Mouse (Mus musculus): ENCODE measurements around the gene Pycr1. TPM values are rescaled to one million over a fixed set of nuclear protein-coding genes. Genes with fewer than 3 reads are reported as not detected.

Pycr1 gene
- polyA plus RNA-seq, 1 experiment from 2014 or later: 1.5 TPM

GRCm38 (mm10) chr11:120618619-120619535 is 24.7 kb downstream of the Pycr1 start:
- ATAC-seq (no peak), DNase-seq (no peak)
- Histone ChIP-seq H3K36me3 (replicated peaks; ENCODE audit: insufficient read depth, low read length) (peaks cover 58% of the 10 kb centered on the region), H3K9me3 (ENCODE audit: low read length) (no peaks in the 10 kb centered on the region), H3K27me3 (ENCODE audit: insufficient read depth, low read length) (no peaks in the 10 kb centered on the region), H3K4me3 (ENCODE audit: low read depth, low read length) (no peak overlapping the region), H3K9ac (replicated peaks) (no peak overlapping the region), H3K27ac (ENCODE audit: low read depth) (peak overlapping the region; percentile 95), H3K4me2 (ENCODE audit: low read depth, low read length) (no peak overlapping the region), H3K4me1 (ENCODE audit: insufficient read depth) (peaks cover 33% of the 10 kb centered on the region)
- no peak for TF ChIP-seq CTCF (IDR thresholded peaks at IDR 0.05; ENCODE audit: low read depth)
- no peak for TF ChIP-seq EP300 (IDR thresholded peaks at IDR 0.05; ENCODE audit: low read depth)
- WGBS (ENCODE audit: insufficient replicate concordance): 92% methylated on average over 25 of the region's 25 CpGs

DNA sequence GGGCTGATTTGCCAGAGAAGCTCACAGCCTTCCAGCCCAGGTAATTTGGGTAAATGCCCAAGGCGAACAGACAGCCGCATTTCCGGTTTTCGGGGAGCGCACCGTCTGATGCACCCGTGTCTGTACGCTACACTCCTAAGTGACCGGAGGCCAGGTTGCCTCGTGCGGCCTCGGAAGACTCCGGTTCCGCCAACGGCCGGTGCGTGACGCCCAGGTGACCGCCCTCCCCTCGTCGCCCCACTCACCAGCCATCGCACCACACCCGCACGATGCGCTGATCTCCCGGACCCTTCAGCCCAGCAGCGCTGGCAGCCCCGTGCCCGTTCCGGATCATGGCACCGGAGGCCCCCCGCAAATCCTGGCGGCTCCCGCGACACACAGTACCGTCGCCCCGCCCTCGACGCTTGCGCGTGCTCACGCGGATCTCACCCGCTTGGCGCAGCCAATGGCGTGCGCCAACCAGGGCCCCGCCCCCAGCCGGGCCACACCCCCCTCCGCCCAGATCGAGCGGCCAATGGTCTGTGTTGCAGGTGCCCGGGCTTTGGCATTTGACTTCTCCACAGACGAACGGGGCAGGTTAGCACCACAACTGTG is 26.0 kb downstream of the Pycr1 start, which contains the start of gene Pcyt2:
Gene Pcyt2 (minus strand): TSS at position 418 of the 594 bp plus-strand sequence.
- TF ChIP-seq EP300 (IDR thresholded peaks at IDR 0.05; ENCODE audit: low read depth) (no peak), CTCF (IDR thresholded peaks at IDR 0.05; ENCODE audit: low read depth) (no peak)
- DNase-seq (peak; percentile 97), ATAC-seq (peak; percentile 92)
- Histone ChIP-seq H3K27me3 (ENCODE audit: insufficient read depth, low read length) (no peaks in the 10 kb centered on the region), H3K27ac (ENCODE audit: low read depth) (peak within 1 kb of the TSS; percentile 95), H3K9me3 (ENCODE audit: low read length) (no peaks in the 10 kb centered on the region), H3K4me2 (ENCODE audit: low read depth, low read length) (peak within 1 kb of the TSS; percentile 98), H3K4me1 (ENCODE audit: insufficient read depth) (peaks cover 26% of the 10 kb centered on the region), H3K4me3 (ENCODE audit: low read depth, low read length) (peak within 1 kb of the TSS; percentile 92), H3K9ac (replicated peaks) (peak within 1 kb of the TSS; percentile 94), H3K36me3 (replicated peaks; ENCODE audit: insufficient read depth, low read length) (peaks cover 58% of the 10 kb centered on the region)
- WGBS (ENCODE audit: insufficient replicate concordance): under 1% methylated on average over 54 of the region's 56 CpGs

- TF ChIP-seq CTCF (IDR thresholded peaks at IDR 0.05; ENCODE audit: low read depth) (no peak), EP300 (IDR thresholded peaks at IDR 0.05; ENCODE audit: low read depth) (no peak)
- peak overlapping the region; percentile 95 for H3K27ac ChIP-seq (ENCODE audit: low read depth)
- ATAC-seq: peak; percentile 40
Measured at GRCm38 (mm10) chr11:120616617-120617294, 26.8 kb downstream of the Pycr1 start.

DNA sequence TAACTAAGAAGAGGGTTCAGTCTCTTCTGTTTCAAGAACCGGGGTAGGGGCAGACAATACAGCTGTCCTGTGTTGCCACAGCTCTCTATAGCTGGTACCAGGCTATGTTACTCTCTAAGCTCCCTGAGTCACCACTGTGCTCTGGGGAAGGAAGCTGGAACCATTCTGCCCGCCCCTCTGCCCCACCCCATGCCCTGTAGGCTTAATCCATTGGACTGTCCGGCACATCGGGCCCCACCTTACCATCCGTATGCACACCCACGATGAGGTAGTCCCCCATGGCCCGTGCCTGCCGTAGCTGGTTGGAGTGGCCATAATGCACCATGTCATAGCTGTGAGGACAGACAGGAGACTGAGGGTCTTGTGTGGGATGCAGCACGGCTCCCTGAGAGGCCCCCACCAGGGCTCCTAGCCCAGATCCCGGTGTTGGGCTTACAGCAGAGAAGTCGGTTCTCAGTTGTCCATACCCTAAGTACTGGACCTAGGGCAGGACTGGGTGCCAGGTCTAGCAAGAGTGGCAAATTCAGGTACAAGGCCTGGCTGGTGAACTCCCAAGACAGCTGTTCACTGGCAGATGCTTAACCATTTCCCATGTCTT is 27.9 kb downstream of the Pycr1 start:
- no peaks in the 10 kb centered on the region for H3K9me3 ChIP-seq (ENCODE audit: low read length)
- peak overlapping the region; percentile 92 for H3K4me3 ChIP-seq (ENCODE audit: low read depth, low read length)
- DNase-seq: no peak
- ATAC-seq: peak; percentile 18
- H3K36me3 ChIP-seq (replicated peaks; ENCODE audit: insufficient read depth, low read length): peaks cover 57% of the 10 kb centered on the region
- no peaks in the 10 kb centered on the region for H3K27me3 ChIP-seq (ENCODE audit: insufficient read depth, low read length)
- H3K9ac ChIP-seq (replicated peaks): peak overlapping the region; percentile 94
- TF ChIP-seq CTCF (IDR thresholded peaks at IDR 0.05; ENCODE audit: low read depth) (no peak), EP300 (IDR thresholded peaks at IDR 0.05; ENCODE audit: low read depth) (no peak)
- 82% methylated on average over 11 of the region's 11 CpGs for WGBS (ENCODE audit: insufficient replicate concordance)
- H3K27ac ChIP-seq (ENCODE audit: low read depth): peak overlapping the region; percentile 95
- H3K4me2 ChIP-seq (ENCODE audit: low read depth, low read length): peak overlapping the region; percentile 98
- peaks cover 28% of the 10 kb centered on the region for H3K4me1 ChIP-seq (ENCODE audit: insufficient read depth)

More at GRCm38 (mm10) chr11:120616617-120617294, 26.8 kb downstream of the Pycr1 start:
- peaks cover 28% of the 10 kb centered on the region for H3K4me1 ChIP-seq (ENCODE audit: insufficient read depth)
- H3K9me3 ChIP-seq (ENCODE audit: low read length): no peaks in the 10 kb centered on the region
- peaks cover 57% of the 10 kb centered on the region for H3K36me3 ChIP-seq (replicated peaks; ENCODE audit: insufficient read depth, low read length)
- peak overlapping the region; percentile 98 for H3K4me2 ChIP-seq (ENCODE audit: low read depth, low read length)
- H3K27me3 ChIP-seq (ENCODE audit: insufficient read depth, low read length): no peaks in the 10 kb centered on the region
- WGBS (ENCODE audit: insufficient replicate concordance): 40% methylated on average over 4 of the region's 4 CpGs
- H3K4me3 ChIP-seq (ENCODE audit: low read depth, low read length): peak overlapping the region; percentile 92
- H3K9ac ChIP-seq (replicated peaks): peak overlapping the region; percentile 94
- no peak for DNase-seq

GRCm38 (mm10) chr11:120615167-120615566 is 28.4 kb downstream of the Pycr1 start:
- no peak for TF ChIP-seq EP300 (IDR thresholded peaks at IDR 0.05; ENCODE audit: low read depth)
- TF ChIP-seq CTCF (IDR thresholded peaks at IDR 0.05; ENCODE audit: low read depth): no peak
- 86% methylated on average over 6 of the region's 6 CpGs for WGBS (ENCODE audit: insufficient replicate concordance)
- H3K36me3 ChIP-seq (replicated peaks; ENCODE audit: insufficient read depth, low read length): peaks cover 56% of the 10 kb centered on the region
- no peak overlapping the region; the same call in 1 of the 2 replicates for H3K9ac ChIP-seq (replicated peaks)
- no peaks in the 10 kb centered on the region for H3K27me3 ChIP-seq (ENCODE audit: insufficient read depth, low read length)
- 0 out of 2 replicates have a peak overlapping the region, but pooled peaks have one; percentile 7 for H3K4me3 ChIP-seq (ENCODE audit: low read depth, low read length)
- peaks cover 28% of the 10 kb centered on the region for H3K4me1 ChIP-seq (ENCODE audit: insufficient read depth)
- no peak for ATAC-seq
- H3K4me2 ChIP-seq (ENCODE audit: low read depth, low read length): peak overlapping the region; percentile 98
- peak overlapping the region; percentile 12; the same call in 1 of the 2 replicates for H3K27ac ChIP-seq (ENCODE audit: low read depth)
- DNase-seq: no peak
- no peaks in the 10 kb centered on the region for H3K9me3 ChIP-seq (ENCODE audit: low read length)
